ENCODE assay signal across 10 mouse cellular contexts in genomic region chr11:113618303-113618671, GRCm38 (mm10). TPM values are rescaled to one million over a fixed set of nuclear protein-coding genes. Genes with fewer than 3 reads are reported as not detected.
DNase-seq lines count a peak whose midpoint lies in the region; ATAC-seq and TF ChIP-seq lines count a peak whose summit lies in the region.
"Had no signal": no experiment of that assay in that cellular context is flagged by ENCODE, and none has a peak within 500 bp of the region (broad histone marks: within the 10 kb centered on the region; RNA-seq: fewer than 3 reads in every experiment).

No protein-coding gene starts in this region.

- intact Hi-C loops in heart, postnatal 36 days (cut with DNase I) = loop anchor here (5.0 kb wide), 1 partner anchor 441 kb away; no protein-coding TSS in a partner anchor

- no peak overlapping the region; the same call in 1 of the 2 replicates for H3K9ac ChIP-seq in heart, embryonic 13.5 days
- no peak overlapping the region for H3K9ac ChIP-seq in ES-E14 (ENCODE audit: insufficient read depth, low read depth, low read length, poor library complexity, severe bottlenecking)
- peak overlapping the region; percentile 61; the same call in 1 of the 2 replicates for H3K9ac ChIP-seq in hindbrain, embryonic 12.5 days

- H3K4me1 ChIP-seq in heart, embryonic 13.5 days = peaks cover 21% of the 10 kb centered on the region
- H3K4me1 ChIP-seq in ES-E14 (ENCODE audit: control insufficient read depth in 2 of 2, insufficient read depth in 2 of 2, low read length in 2 of 2, poor library complexity in 1 of 2) = peaks cover 0 to 18% of the 10 kb centered on the region in 2 experiments; a peak in 2 of 4 replicates
- peaks cover 42% of the 10 kb centered on the region for H3K4me1 ChIP-seq in hindbrain, embryonic 12.5 days
- peaks cover 53% of the 10 kb centered on the region for H3K4me1 ChIP-seq in midbrain, embryonic 10.5 days

- no peaks in the 10 kb centered on the region for H3K36me3 ChIP-seq in heart, embryonic 13.5 days
- H3K36me3 ChIP-seq in ES-E14 (ENCODE audit: control insufficient read depth, insufficient read depth, low read length, poor library complexity, severe bottlenecking) = no peaks in the 10 kb centered on the region
- H3K36me3 ChIP-seq in hindbrain, embryonic 12.5 days = no peaks in the 10 kb centered on the region
- no peaks in the 10 kb centered on the region for H3K36me3 ChIP-seq in midbrain, embryonic 10.5 days

- H3K4me2 ChIP-seq in heart, embryonic 13.5 days = peak overlapping the region; percentile 97
- peak overlapping the region; percentile 77 for H3K4me2 ChIP-seq in hindbrain, embryonic 12.5 days (replicated peaks)

- 24% methylated on average over 4 of the region's 4 CpGs for WGBS in heart, embryonic 13.5 days
- 17% methylated on average over 4 of the region's 4 CpGs for WGBS in hindbrain, embryonic 12.5 days
- 26% methylated on average over 4 of the region's 4 CpGs for WGBS in midbrain, embryonic 10.5 days

- no peak for DNase-seq in heart, postnatal 36 days
- no peak for DNase-seq in ES-E14 (ENCODE audit: low read depth, low spot score)
- no peak for DNase-seq in midbrain, embryonic 10.5 days (ENCODE audit: low spot score)
- DNase-seq in adrenal gland, postnatal 14 days = no peak
- DNase-seq in c-Kit-positive CD71-positive TER-119-positive erythroid progenitor cells, embryonic 14.5 days (ENCODE audit: low spot score) = no peak
- DNase-seq in thymus, postnatal 10 days (ENCODE audit: low spot score in 2 of 2) = no peak

- no peak overlapping the region for H3K27ac ChIP-seq in heart, embryonic 13.5 days (replicated peaks)
- no peak overlapping the region for H3K27ac ChIP-seq in ES-E14 (ENCODE audit: insufficient read depth, low read depth, low read length, poor library complexity, severe bottlenecking)
- H3K27ac ChIP-seq in hindbrain, embryonic 12.5 days = peak overlapping the region; percentile 37
- peak overlapping the region; percentile 55; the same call in 1 of the 2 replicates for H3K27ac ChIP-seq in midbrain, embryonic 10.5 days (replicated peaks)

- ATAC-seq in heart, embryonic 13.5 days (ENCODE audit: extremely low read depth, insufficient number of reproducible peaks, low FRiP score, low TSS enrichment) = no peak
- ATAC-seq in hindbrain, embryonic 12.5 days (ENCODE audit: low FRiP score) = peak; percentile 17; the same call in 1 of the 2 replicates

- H3K4me3 ChIP-seq in heart, embryonic 13.5 days = peak overlapping the region; percentile 57
- peak overlapping the region; percentile 59 to 61; a peak in 2 of 4 replicates for H3K4me3 ChIP-seq in ES-E14 (ENCODE audit: insufficient read depth in 1 of 2, low read depth in 1 of 2, low read length in 2 of 2, poor library complexity in 1 of 2, severe bottlenecking in 1 of 2)
- peak overlapping the region; percentile 47 for H3K4me3 ChIP-seq in hindbrain, embryonic 12.5 days
- H3K4me3 ChIP-seq in midbrain, embryonic 10.5 days = peak overlapping the region; percentile 63

- H3K9me3 ChIP-seq in heart, embryonic 13.5 days = no peaks in the 10 kb centered on the region
- no peaks in the 10 kb centered on the region for H3K9me3 ChIP-seq in ES-E14 (ENCODE audit: control insufficient read depth, insufficient read depth, low read depth, low read length)
- H3K9me3 ChIP-seq in hindbrain, embryonic 12.5 days (replicated peaks) = no peaks in the 10 kb centered on the region
- no peaks in the 10 kb centered on the region for H3K9me3 ChIP-seq in midbrain, embryonic 10.5 days (replicated peaks)

- peaks cover 67% of the 10 kb centered on the region for H3K27me3 ChIP-seq in heart, embryonic 13.5 days (replicated peaks)
- peaks cover 30% of the 10 kb centered on the region for H3K27me3 ChIP-seq in hindbrain, embryonic 12.5 days
- H3K27me3 ChIP-seq in midbrain, embryonic 10.5 days (ENCODE audit: low read depth, poor library complexity, severe bottlenecking) = peaks cover 84% of the 10 kb centered on the region

- in situ Hi-C loops in ES-E14 (cut with MboI; ENCODE audit: low sequenced_read_pairs in 2 of 2, unreplicated experiment in 2 of 2) = loop anchor here in 1 of 2 experiments (10.0 kb wide), 1 partner anchor 123 kb away; no protein-coding TSS in a partner anchor

TF ChIP-seq in ES-E14, 5 proteins besides CTCF, POLR2A, EP300 and RAD21:
- TF ChIP-seq HCFC1 (IDR thresholded peaks at IDR 0.05; ENCODE audit: borderline replicate concordance, insufficient read depth, low read length) (no peak), ZC3H11A (IDR thresholded peaks at IDR 0.05; ENCODE audit: borderline replicate concordance, low read depth, low read length) (no peak)

RNA-seq across cellular contexts. Expression of gene Sstr2, which starts 0.9 kb away (rescaled TPM):
- 0.39 and 0.45 TPM in 2 replicates for polyA plus RNA-seq in heart, embryonic 13.5 days (2015; fragmentation: Nextera tagmentation; extraction: Ambion mirVana)
- not detected for total RNA-seq in heart, postnatal 36 days (2021)
- total RNA-seq in ES-E14 (2012; rRNA removed) = 0.45 and 0.90 TPM in 2 replicates
- 35.3 and 37.8 TPM in 2 replicates for polyA plus RNA-seq in hindbrain, embryonic 12.5 days (2016; fragmentation: Nextera tagmentation; extraction: Ambion mirVana)
- polyA plus RNA-seq in midbrain, embryonic 10.5 days (2016; fragmentation: Nextera tagmentation; extraction: Ambion mirVana) = 5.3 and 8.7 TPM in 2 replicates
- total RNA-seq in adrenal gland, postnatal 14 days (2021) = 2.4 and 2.6 TPM in 2 replicates
- total RNA-seq: heart, adult 18-20 months; megakaryocyte-erythroid progenitor cell, adult 5-6 weeks had no signal

RNA-seq across cellular contexts. Expression of gene Cog1, which starts 30.7 kb away (rescaled TPM):
- 15.5 and 16.6 TPM in 2 replicates for polyA plus RNA-seq in heart, embryonic 13.5 days (2015; fragmentation: Nextera tagmentation; extraction: Ambion mirVana)
- 10 to 100 TPM; 17.6 to 18.3 TPM for total RNA-seq in heart, postnatal 36 days (2021)
- 19.1 TPM in 2 replicates for total RNA-seq in ES-E14 (2012; rRNA removed)
- polyA plus RNA-seq in hindbrain, embryonic 12.5 days (2016; fragmentation: Nextera tagmentation; extraction: Ambion mirVana) = 42.1 and 45.5 TPM in 2 replicates
- 23.1 and 29.9 TPM in 2 replicates for polyA plus RNA-seq in midbrain, embryonic 10.5 days (2016; fragmentation: Nextera tagmentation; extraction: Ambion mirVana)
- total RNA-seq in adrenal gland, postnatal 14 days (2021) = 30.8 and 31.9 TPM in 2 replicates

RNA-seq across cellular contexts. Expression of gene Slc39a11, which starts 31.6 kb away (rescaled TPM):
- 15.2 and 16.8 TPM in 2 replicates for polyA plus RNA-seq in heart, embryonic 13.5 days (2015; fragmentation: Nextera tagmentation; extraction: Ambion mirVana)
- 1 to 10 TPM; 2.6 to 3.9 TPM for total RNA-seq in heart, postnatal 36 days (2021)
- 17.0 and 18.0 TPM in 2 replicates for total RNA-seq in ES-E14 (2012; rRNA removed)
- polyA plus RNA-seq in hindbrain, embryonic 12.5 days (2016; fragmentation: Nextera tagmentation; extraction: Ambion mirVana) = 32.3 and 33.5 TPM in 2 replicates
- 20.4 and 20.7 TPM in 2 replicates for polyA plus RNA-seq in midbrain, embryonic 10.5 days (2016; fragmentation: Nextera tagmentation; extraction: Ambion mirVana)
- 13.7 and 17.5 TPM in 2 replicates for total RNA-seq in adrenal gland, postnatal 14 days (2021)

Comparison
In these comparisons a context has a peak if more than half of its experiments do, and no peak if none do; other contexts are left out.
1. H3K27ac ChIP-seq: peak in hindbrain, embryonic 12.5 days (single experiment) and midbrain, embryonic 10.5 days (single experiment); none in heart, embryonic 13.5 days (single experiment) and ES-E14 (single experiment).
2. Peak in every context shown above with its lines, with median percentiles within 50 percentile points of each other: H3K4me3 ChIP-seq.